Mouse (Mus musculus): ENCODE measurements around the gene Zdhhc6. TPM values are rescaled to one million over a fixed set of nuclear protein-coding genes. Genes with fewer than 3 reads are reported as not detected.

Gene Zdhhc6
- polyA plus RNA-seq, 1 experiment from 2014 or later: 64.7 TPM

GRCm38 (mm10) chr19:55227135-55227534 lies 88.7 kb downstream of the Zdhhc6 start:
- Histone ChIP-seq H3K27me3 (ENCODE audit: control insufficient read depth, insufficient read depth, low read depth, low read length) (no peaks in the 10 kb centered on the region), H3K36me3 (ENCODE audit: control insufficient read depth, insufficient read depth, low read length) (no peaks in the 10 kb centered on the region), H3K4me3 (ENCODE audit: low read depth, low read length) (no peak overlapping the region), H3K27ac (ENCODE audit: low read length) (no peak overlapping the region), H3K9ac (ENCODE audit: low read depth, low read length) (no peak overlapping the region), H3K4me2 (ENCODE audit: low read length) (no peak overlapping the region), H3K9me3 (replicated peaks; ENCODE audit: control insufficient read depth, low read length, poor library complexity, severe bottlenecking) (no peaks in the 10 kb centered on the region), H3K4me1 (ENCODE audit: control insufficient read depth, insufficient read depth, low read length) (peaks cover 4% of the 10 kb centered on the region; the same call in 1 of the 2 replicates)
- no peak for ATAC-seq
- WGBS: 88% methylated on average over 7 of the region's 7 CpGs

- peaks cover 4% of the 10 kb centered on the region; the same call in 1 of the 2 replicates for H3K4me1 ChIP-seq (ENCODE audit: control insufficient read depth, insufficient read depth, low read length)
- no peak overlapping the region for H3K4me2 ChIP-seq (ENCODE audit: low read length)
- 55% methylated on average over 5 of the region's 5 CpGs for WGBS
- H3K36me3 ChIP-seq (ENCODE audit: control insufficient read depth, insufficient read depth, low read length): no peaks in the 10 kb centered on the region
- no peaks in the 10 kb centered on the region for H3K9me3 ChIP-seq (replicated peaks; ENCODE audit: control insufficient read depth, low read length, poor library complexity, severe bottlenecking)
- ATAC-seq: no peak
- no peak overlapping the region for H3K4me3 ChIP-seq (ENCODE audit: low read depth, low read length)
- H3K27me3 ChIP-seq (ENCODE audit: control insufficient read depth, insufficient read depth, low read depth, low read length): no peaks in the 10 kb centered on the region
- H3K9ac ChIP-seq (ENCODE audit: low read depth, low read length): no peak overlapping the region
- H3K27ac ChIP-seq (ENCODE audit: low read length): no peak overlapping the region
Observed at GRCm38 (mm10) chr19:55226621-55227020, 89.2 kb downstream of the Zdhhc6 start.

- Histone ChIP-seq H3K4me2 (ENCODE audit: low read length) (no peak overlapping the region), H3K27ac (ENCODE audit: low read length) (no peak overlapping the region), H3K4me3 (ENCODE audit: low read depth, low read length) (no peak overlapping the region), H3K9me3 (replicated peaks; ENCODE audit: control insufficient read depth, low read length, poor library complexity, severe bottlenecking) (no peaks in the 10 kb centered on the region), H3K27me3 (ENCODE audit: control insufficient read depth, insufficient read depth, low read depth, low read length) (no peaks in the 10 kb centered on the region), H3K36me3 (ENCODE audit: control insufficient read depth, insufficient read depth, low read length) (no peaks in the 10 kb centered on the region), H3K9ac (ENCODE audit: low read depth, low read length) (no peak overlapping the region), H3K4me1 (ENCODE audit: control insufficient read depth, insufficient read depth, low read length) (peaks cover 5% of the 10 kb centered on the region; the same call in 1 of the 2 replicates)
- WGBS: 91% methylated on average over 9 of the region's 9 CpGs
- no peak for ATAC-seq
Observed at GRCm38 (mm10) chr19:55222268-55222667, 93.6 kb downstream of the Zdhhc6 start.

Other genes with a start within 250 kb of the Zdhhc6 start
- 25.2 and 28.3 TPM in 2 replicates for gene Gpam, start 188.8 kb downstream of the Zdhhc6 start, polyA plus RNA-seq (2015; fragmentation: Nextera tagmentation; extraction: Ambion mirVana)
- gene Tectb, start 135.3 kb downstream of the Zdhhc6 start, polyA plus RNA-seq (2015; fragmentation: Nextera tagmentation; extraction: Ambion mirVana): 0.15 and 0.41 TPM in 2 replicates
- 0.05 TPM in 1 of 2 replicates, not detected in the other for gene Gucy2g, start 74.8 kb downstream of the Zdhhc6 start, polyA plus RNA-seq (2015; fragmentation: Nextera tagmentation; extraction: Ambion mirVana)
- gene Acsl5, start 64.1 kb downstream of the Zdhhc6 start, polyA plus RNA-seq (2015; fragmentation: Nextera tagmentation; extraction: Ambion mirVana): 14.7 and 18.2 TPM in 2 replicates
- 42.1 and 43.6 TPM in 2 replicates for gene Vti1a, start 263 bp upstream of the Zdhhc6 start, polyA plus RNA-seq (2015; fragmentation: Nextera tagmentation; extraction: Ambion mirVana)

Data from midbrain, embryonic 16.5 days (tissue).